Mouse (Mus musculus) C2C12 (cell line): ENCODE data around the gene Rsph3a.
"Not testable (repeated sequence)": the region's sequence is repeated elsewhere in the genome, so short reads cannot be mapped to it uniquely, and the experiment has no call there.

Experiments
- CEBPB ChIP-seq: IDR thresholded peaks from one replicate; pipeline ENCODE4 v1.6.1; 2011; ENCODE audit warnings: low read depth, mild to moderate bottlenecking, control low read depth, moderate library complexity
- CTCF ChIP-seq: IDR thresholded peaks from one replicate; pipeline ENCODE4 v1.5.1; 2011; ENCODE audit not compliant: control insufficient read depth, insufficient read depth, insufficient read length
- FOSL1 ChIP-seq: IDR thresholded peaks from one replicate; pipeline ENCODE4 v1.8.0; 2011; ENCODE audit warnings: mild to moderate bottlenecking, low read length; ENCODE audit not compliant: poor library complexity, insufficient read depth, severe bottlenecking
- MAX ChIP-seq: IDR thresholded peaks from one replicate; pipeline ENCODE4 v1.6.1; 2011; ENCODE audit warnings: mild to moderate bottlenecking, control low read depth
- MYOD1 ChIP-seq: IDR thresholded peaks from one replicate; pipeline ENCODE4 v1.6.1; 2011; ENCODE audit warnings: low read depth; ENCODE audit not compliant: control insufficient read depth, insufficient read length
- MYOG ChIP-seq: IDR thresholded peaks from one replicate; pipeline ENCODE4 v1.6.1; 2011; ENCODE audit not compliant: control insufficient read depth, insufficient read length; ENCODE audit errors: extremely low read depth
- USF1 ChIP-seq: IDR thresholded peaks from one replicate; pipeline ENCODE4 v1.6.1; 2011; ENCODE audit warnings: low read depth, mild to moderate bottlenecking, control low read depth, moderate library complexity

GRCm38 (mm10) chr17:7964398-7964797 lies 19.0 kb downstream of the Rsph3a start:
- TF ChIP-seq MAX, CEBPB, CTCF, USF1, FOSL1, MYOD1, MYOG: not testable (repeated sequence)
